Comparison of ENCODE assay signal across 19 mouse cellular contexts in genomic region chr19:34312151-34312728, GRCm38 (mm10). TPM values are rescaled to one million over a fixed set of nuclear protein-coding genes. Genes with fewer than 3 reads are reported as not detected.
DNase-seq lines count a peak whose midpoint lies in the region; ATAC-seq and TF ChIP-seq lines count a peak whose summit lies in the region.
"Had no signal": no experiment of that assay in that cellular context is flagged by ENCODE, and none has a peak within 500 bp of the region (broad histone marks: within the 10 kb centered on the region; RNA-seq: fewer than 3 reads in every experiment).

No protein-coding gene starts in this region.

- 0 out of 2 replicates have a peak overlapping the region, but pooled peaks have one; percentile 9 for H3K27ac ChIP-seq in liver, adult 2 months (replicated peaks; ENCODE audit: insufficient read depth, low read depth, low read length)
- no peak overlapping the region for H3K27ac ChIP-seq in bone marrow, adult 2 months (ENCODE audit: control insufficient read depth, insufficient read depth, low read depth, low read length, poor library complexity)
- H3K27ac ChIP-seq: embryonic facial prominence, embryonic 12.5 days; heart, adult 2 months; heart, embryonic 15.5 days; hindbrain, embryonic 10.5 days; liver, embryonic 12.5 days; midbrain, embryonic 15.5 days had no signal

- peaks cover 12% of the 10 kb centered on the region for H3K4me1 ChIP-seq in liver, adult 2 months (ENCODE audit: control insufficient read depth, insufficient read depth, low read length)
- no peaks in the 10 kb centered on the region for H3K4me1 ChIP-seq in bone marrow, adult 2 months (ENCODE audit: control insufficient read depth, insufficient read depth, low read length)
- H3K4me1 ChIP-seq: embryonic facial prominence, embryonic 12.5 days; heart, embryonic 15.5 days; hindbrain, embryonic 10.5 days; liver, embryonic 12.5 days; midbrain, embryonic 15.5 days had no signal

- H3K9ac ChIP-seq in liver, adult 2 months (ENCODE audit: low read depth, low read length) = no peak overlapping the region
- H3K9ac ChIP-seq: embryonic facial prominence, embryonic 12.5 days; forebrain, postnatal 0 days; heart, embryonic 15.5 days; liver, embryonic 12.5 days; midbrain, embryonic 15.5 days had no signal

- H3K79me2 ChIP-seq in liver, adult 2 months (ENCODE audit: control insufficient read depth, insufficient read depth, low read length) = no peaks in the 10 kb centered on the region

- H3K36me3 ChIP-seq in liver, adult 2 months (ENCODE audit: control insufficient read depth, insufficient read depth, low read length) = peaks cover 24% of the 10 kb centered on the region
- H3K36me3 ChIP-seq: embryonic facial prominence, embryonic 12.5 days; heart, embryonic 15.5 days; hindbrain, embryonic 10.5 days; liver, embryonic 12.5 days; midbrain, embryonic 15.5 days had no signal

- TF ChIP-seq CTCF in liver, adult 2 months (IDR thresholded peaks at IDR 0.05; ENCODE audit: low read depth, low read length) = peak; percentile 40
- peak; percentile 15; the same call in 1 of the 2 replicates for TF ChIP-seq CTCF in bone marrow, adult 2 months (IDR thresholded peaks at IDR 0.05; ENCODE audit: control insufficient read depth, insufficient read depth, low read length)

- H3K4me3 ChIP-seq in liver, adult 2 months (ENCODE audit: insufficient read depth, low read depth, low read length) = no peak overlapping the region
- H3K4me3 ChIP-seq in bone marrow, adult 2 months (replicated peaks; ENCODE audit: control insufficient read depth, low read depth, low read length) = no peak overlapping the region
- H3K4me3 ChIP-seq: embryonic facial prominence, embryonic 12.5 days; heart, adult 2 months; heart, embryonic 15.5 days; hindbrain, embryonic 10.5 days; liver, embryonic 12.5 days; megakaryocyte, embryonic 14.5 days; midbrain, embryonic 15.5 days had no signal

- peak; percentile 53 for DNase-seq in CD4-positive, CD25-positive, alpha-beta regulatory T cell, adult 2 months (ENCODE audit: low read depth, low spot score)
- peak; percentile 81 for DNase-seq in liver, adult 2 months (ENCODE audit: extremely low read depth, low read depth, low spot score)
- no peak for DNase-seq in liver
- DNase-seq in thymus, postnatal 25 days = peak; percentile 56
- no peak for DNase-seq in B cell, adult 2 months
- DNase-seq: cerebellum, postnatal 25 days; forebrain, postnatal 0 days; heart, adult 2 months; kidney, adult 9 months; spleen, adult 18-20 months had no signal

- 22% methylated on average over 5 of the region's 5 CpGs for WGBS in liver, adult 2 months
- 83% methylated on average over 5 of the region's 5 CpGs for WGBS in bone marrow, adult 2 months

- H3K27me3 ChIP-seq in liver, adult 2 months (ENCODE audit: control insufficient read depth, insufficient read depth, low read length) = no peaks in the 10 kb centered on the region
- H3K27me3 ChIP-seq: embryonic facial prominence, embryonic 12.5 days; heart, embryonic 15.5 days; liver, embryonic 12.5 days; midbrain, embryonic 15.5 days had no signal

- no peak for ATAC-seq in CD4-positive, CD25-positive, alpha-beta regulatory T cell, adult 4 months
- ATAC-seq in activated CD4-positive, CD25-positive, alpha-beta regulatory T cell, adult 4 months = no peak
- ATAC-seq: forebrain, postnatal 0 days; liver, embryonic 12.5 days; midbrain, embryonic 15.5 days had no signal

- TF ChIP-seq POLR2A in liver, adult 2 months (IDR thresholded peaks at IDR 0.05; ENCODE audit: extremely low read depth, insufficient read depth, low read length) = no peak
- TF ChIP-seq POLR2A in bone marrow, adult 2 months (IDR thresholded peaks at IDR 0.05; ENCODE audit: borderline replicate concordance, control insufficient read depth, low read depth, low read length) = no peak

RNA-seq across cellular contexts. Expression of gene Fas, which starts 21.8 kb away (rescaled TPM):
- 100 to 1,000 TPM; 132 to 152 TPM for polyA plus RNA-seq in CD4-positive, CD25-positive, alpha-beta regulatory T cell, adult 4 months (2017; shearing (Covaris generic))
- 20.2 and 25.5 TPM in 2 replicates for total RNA-seq in liver, adult 2 months (2014; rRNA removed)
- 3.4 and 4.9 TPM in 2 replicates for polyA plus RNA-seq in liver, adult 2 months (2012; rRNA removed)
- polyA plus RNA-seq in bone marrow, adult 2 months (2011; ENCODE audit: insufficient read depth, insufficient read length, low replicate concordance, missing spikeins) = 3.7 and 10.1 TPM in 2 replicates
- polyA plus RNA-seq in activated CD4-positive, CD25-positive, alpha-beta regulatory T cell, adult 4 months (2017; shearing (Covaris generic)) = 100 to 1,000 TPM; 110 to 143 TPM

RNA-seq across cellular contexts. Expression of gene Acta2, which starts 56.9 kb away (rescaled TPM):
- under 1 TPM; 0.39 to 0.47 TPM for polyA plus RNA-seq in CD4-positive, CD25-positive, alpha-beta regulatory T cell, adult 4 months (2017; shearing (Covaris generic))
- 2.0 and 5.2 TPM in 2 replicates for total RNA-seq in liver, adult 2 months (2014; rRNA removed)
- polyA plus RNA-seq in liver, adult 2 months (2012; rRNA removed) = 3.6 and 4.6 TPM in 2 replicates
- 3.2 and 33.5 TPM in 2 replicates for polyA plus RNA-seq in bone marrow, adult 2 months (2011; ENCODE audit: insufficient read depth, insufficient read length, low replicate concordance, missing spikeins)
- polyA plus RNA-seq in activated CD4-positive, CD25-positive, alpha-beta regulatory T cell, adult 4 months (2017; shearing (Covaris generic)) = under 1 TPM in 1 of 2 experiments, not detected in 1; 0.32 TPM

Comparison
In these comparisons a context has a peak if more than half of its experiments do, and no peak if none do; other contexts are left out.
1. DNase-seq: peak in CD4-positive, CD25-positive, alpha-beta regulatory T cell, adult 2 months (single experiment), liver, adult 2 months (single experiment) and thymus, postnatal 25 days (single experiment); none in liver (single experiment) and B cell, adult 2 months (0 of 2).